Mouse (Mus musculus) spleen, adult 2 months (tissue): ENCODE results near the gene Psmd4.

Experiments used
- CTCF ChIP-seq: fragments of 200-500 bp; IDR thresholded peaks from 2 replicates; pipeline ENCODE4 v1.5.1; 2011; ENCODE audit warnings: mild to moderate bottlenecking, inconsistent platforms; ENCODE audit not compliant: insufficient read depth, insufficient read length, insufficient replicate concordance; ENCODE audit errors: extremely low read depth
- POLR2A ChIP-seq: fragments of 200-500 bp; IDR thresholded peaks from 2 replicates; pipeline ENCODE4 v1.6.1; 2011; ENCODE audit warnings: low read depth, low read length, inconsistent platforms

DNA sequence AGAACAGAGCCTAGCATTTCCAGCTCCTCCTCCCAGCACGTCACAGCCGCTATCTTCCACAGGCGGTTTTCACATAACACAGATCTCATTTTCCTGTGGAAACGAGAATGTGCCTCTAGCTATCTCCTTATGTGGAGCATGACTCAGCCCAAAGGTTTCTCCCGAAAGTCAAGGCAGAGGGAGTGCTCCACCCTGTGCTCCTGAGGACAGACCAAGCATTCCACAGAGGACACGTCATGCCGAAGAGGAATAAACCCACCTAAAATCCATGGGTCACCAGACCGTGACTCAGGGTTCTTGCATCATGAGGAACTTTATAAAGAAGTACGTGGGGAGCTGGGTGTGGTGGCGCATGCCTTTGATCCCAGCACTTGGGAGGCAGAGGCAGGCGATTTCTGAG, 24.2 kb upstream of the Psmd4 start:
- TF ChIP-seq CTCF (no peak), POLR2A (no peak)
